Mouse (Mus musculus) ES-E14 (cell line): ENCODE measurements around the gene Hddc3. TPM values are rescaled to one million over a fixed set of nuclear protein-coding genes. Genes with fewer than 3 reads are reported as not detected.

ENCODE experiments used
- DNase-seq: peaks from one replicate; pipeline ENCODE4 v3.0.0-alpha.2; 2013; ENCODE audit warnings: low read depth, low spot score
- H3K27ac ChIP-seq: 2 replicates; pipeline ENCODE4 v1.5.1; 2012; ENCODE audit warnings: low read depth, mild to moderate bottlenecking, low read length, moderate library complexity, mixed read lengths; ENCODE audit not compliant: poor library complexity, insufficient read depth, severe bottlenecking
- H3K36me3 ChIP-seq: 2 replicates; pipeline ENCODE4 v1.6.1; 2012; ENCODE audit warnings: mild to moderate bottlenecking, low read length, moderate library complexity, mixed read lengths; ENCODE audit not compliant: control insufficient read depth, poor library complexity, insufficient read depth, severe bottlenecking
- H3K4me1 ChIP-seq, 2 experiments: fragments of 150-350 bp in 1 of 2; sonication (generic) in 1 of 2; 2 replicates each; pipeline ENCODE4 v1.6.1; 2012; ENCODE audit warnings: low read length in 2 of 2, mild to moderate bottlenecking in 1 of 2, mixed read lengths in 1 of 2; ENCODE audit not compliant: control insufficient read depth in 2 of 2, insufficient read depth in 2 of 2, poor library complexity in 1 of 2
- H3K4me3 ChIP-seq, 2 experiments: fragments of 150-350 bp in 1 of 2; sonication (generic) in 1 of 2; 2 replicates each; pipeline ENCODE4 v1.5.1; 2012; ENCODE audit warnings: low read length in 2 of 2, low read depth in 1 of 2, mild to moderate bottlenecking in 1 of 2, mixed read lengths in 1 of 2; ENCODE audit not compliant: insufficient read depth in 1 of 2, poor library complexity in 1 of 2, severe bottlenecking in 1 of 2
- H3K9ac ChIP-seq: 2 replicates; pipeline ENCODE4 v1.6.1; 2012; ENCODE audit warnings: low read depth, mild to moderate bottlenecking, low read length, mixed read lengths; ENCODE audit not compliant: poor library complexity, insufficient read depth, severe bottlenecking
- H3K9me3 ChIP-seq: fragments of 150-350 bp; sonication (generic); 2 replicates; pipeline ENCODE4 v1.6.1; 2012; ENCODE audit warnings: low read depth, mild to moderate bottlenecking, low read length; ENCODE audit not compliant: control insufficient read depth, insufficient read depth
- CHD2 ChIP-seq: IDR thresholded peaks from 2 replicates; pipeline ENCODE4 v1.6.1; 2014; ENCODE audit warnings: mild to moderate bottlenecking, low read depth, low read length, inconsistent platforms
- HCFC1 ChIP-seq: IDR thresholded peaks from 2 replicates; pipeline ENCODE4 v1.6.1; 2012; ENCODE audit warnings: low read length, inconsistent platforms, borderline replicate concordance; ENCODE audit not compliant: insufficient read depth
- MAFK ChIP-seq: IDR thresholded peaks from 2 replicates; pipeline ENCODE4 v1.6.1; 2014; ENCODE audit warnings: mild to moderate bottlenecking, low read depth, low read length, inconsistent platforms; ENCODE audit not compliant: insufficient read depth
- ZC3H11A ChIP-seq: IDR thresholded peaks from 2 replicates; pipeline ENCODE4 v1.6.1; 2012; ENCODE audit warnings: low read depth, mild to moderate bottlenecking, inconsistent platforms, low read length, borderline replicate concordance
- ZNF384 ChIP-seq: IDR thresholded peaks from 2 replicates; pipeline ENCODE4 v1.6.1; 2012; ENCODE audit warnings: low read depth, low read length, inconsistent platforms
- in situ Hi-C, 2 experiments: fragments of 600-800 bp; cut with MboI; formaldehyde crosslinking; loops; one replicate each; pipeline ENCODE4 v1.15.1; 2025; ENCODE audit warnings: low sequenced_read_pairs in 2 of 2, inconsistent platforms in 1 of 2; ENCODE audit not compliant: unreplicated experiment in 2 of 2
- total RNA-seq: library from RNA; depleted of rRNA; stranded (reverse); fragments of 300-350 nt; gene quantifications from 2 replicates; pipeline ENCODE4 v1.2.3, GENCODE M21; 2012

The Hddc3 gene
- total RNA-seq, 1 experiment, result 14.3 TPM

- H3K27ac ChIP-seq, result no peak overlapping the region
- H3K4me3 ChIP-seq, result no peak overlapping the region
- no peaks in the 10 kb centered on the region for H3K9me3 ChIP-seq
- DNase-seq, result no peak
- no peak overlapping the region for H3K9ac ChIP-seq
- peaks cover 0 to 3% of the 10 kb centered on the region in 2 experiments; a peak in 1 of 4 replicates for H3K4me1 ChIP-seq
- TF ChIP-seq ZNF384 (no peak), ZC3H11A (no peak), MAFK (no peak), CHD2 (no peak), HCFC1 (no peak)
- in situ Hi-C loops, result no loop called here
- H3K36me3 ChIP-seq, result no peaks in the 10 kb centered on the region
Measured at GRCm38 (mm10) chr7:80374280-80374679, 31.4 kb downstream of the Hddc3 start.

GRCm38 (mm10) chr7:80374733-80375132, 31.8 kb downstream of the Hddc3 start:
- no peak overlapping the region for H3K9ac ChIP-seq
- TF ChIP-seq ZNF384 (no peak), ZC3H11A (no peak), MAFK (no peak), HCFC1 (no peak), CHD2 (no peak)

GRCm38 (mm10) chr7:80375376-80376039, 32.6 kb downstream of the Hddc3 start:
- Histone ChIP-seq H3K9me3 (no peaks in the 10 kb centered on the region), H3K4me1 (peaks cover 0 to 5% of the 10 kb centered on the region in 2 experiments; a peak in 1 of 4 replicates), H3K9ac (no peak overlapping the region), H3K36me3 (no peaks in the 10 kb centered on the region), H3K4me3 (no peak overlapping the region), H3K27ac (no peak overlapping the region)
- no peak for TF ChIP-seq ZNF384
- no peak for TF ChIP-seq ZC3H11A
- TF ChIP-seq HCFC1, result no peak
- TF ChIP-seq CHD2, result no peak
- no peak for TF ChIP-seq MAFK
- DNase-seq, result no peak
- in situ Hi-C loops, result loop anchor here (5.0 to 25.0 kb wide), 2 partner anchors 212 to 233 kb away; no protein-coding TSS in a partner anchor

More at GRCm38 (mm10) chr7:80374733-80375132, 31.8 kb downstream of the Hddc3 start:
- no peak for DNase-seq
- Histone ChIP-seq H3K36me3 (no peaks in the 10 kb centered on the region), H3K27ac (no peak overlapping the region), H3K9me3 (no peaks in the 10 kb centered on the region), H3K4me1 (peaks cover 0 to 1% of the 10 kb centered on the region in 2 experiments; a peak in 1 of 4 replicates), H3K4me3 (no peak overlapping the region)
- in situ Hi-C loops, result loop anchor here (5.0 to 25.0 kb wide), 2 partner anchors 213 to 232 kb away; no protein-coding TSS in a partner anchor

GRCm38 (mm10) chr7:80376192-80376591, 33.3 kb downstream of the Hddc3 start:
- Histone ChIP-seq H3K27ac (no peak overlapping the region), H3K36me3 (no peaks in the 10 kb centered on the region), H3K9ac (no peak overlapping the region), H3K4me1 (peaks cover 0 to 7% of the 10 kb centered on the region in 2 experiments; a peak in 1 of 4 replicates), H3K9me3 (no peaks in the 10 kb centered on the region), H3K4me3 (no peak overlapping the region)
- in situ Hi-C loops, result loop anchor here (5.0 to 25.0 kb wide), 2 partner anchors 211 to 234 kb away; no protein-coding TSS in a partner anchor
- DNase-seq, result no peak
- TF ChIP-seq ZC3H11A, result no peak
- no peak for TF ChIP-seq ZNF384
- no peak for TF ChIP-seq HCFC1
- TF ChIP-seq MAFK, result no peak
- TF ChIP-seq CHD2, result no peak
